Mouse (Mus musculus): Measurements from ENCODE around the gene Jph3.

GRCm38 (mm10) chr8:121723846-121724245, 5.6 kb upstream of the Jph3 start:
- TF ChIP-seq CTCF (IDR thresholded peaks at IDR 0.05; ENCODE audit: borderline replicate concordance, insufficient read depth, low read length) = no peak
- no peak for TF ChIP-seq POLR2A (IDR thresholded peaks at IDR 0.05; ENCODE audit: low read depth, low read length)
